9 mouse cellular contexts compared by ENCODE assay signal in the genomic region with DNA sequence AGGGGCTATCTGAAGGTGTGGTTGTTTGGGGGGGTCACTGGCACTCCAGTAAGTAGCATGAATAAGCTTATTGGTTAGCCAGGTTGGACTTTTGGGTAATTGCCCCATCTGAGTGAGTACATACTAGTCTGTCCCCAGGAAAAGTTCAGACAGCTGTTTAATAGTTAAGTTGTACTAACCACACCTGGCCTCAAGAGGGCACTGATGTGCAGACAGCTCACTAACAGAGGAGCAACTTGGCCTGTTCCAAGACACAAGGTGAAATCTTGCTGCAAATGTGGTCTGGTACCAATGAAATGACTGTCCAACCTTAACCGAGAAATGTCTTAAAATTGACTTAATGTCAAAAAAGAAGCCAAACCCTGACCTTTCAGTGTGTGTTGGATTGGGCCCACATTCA. TPM values are rescaled to one million over a fixed set of nuclear protein-coding genes. Genes with fewer than 3 reads are reported as not detected.
DNase-seq lines count a peak whose midpoint lies in the region; ATAC-seq and TF ChIP-seq lines count a peak whose summit lies in the region.
"Had no signal": no experiment of that assay in that cellular context is flagged by ENCODE, and none has a peak within 500 bp of the region (broad histone marks: within the 10 kb centered on the region; RNA-seq: fewer than 3 reads in every experiment).

No protein-coding gene starts in this region.

- no peak overlapping the region for H3K27ac ChIP-seq in lung, embryonic 14.5 days (ENCODE audit: low read depth)
- H3K27ac ChIP-seq: liver, embryonic 13.5 days had no signal

- no peaks in the 10 kb centered on the region for H3K9me3 ChIP-seq in lung, embryonic 14.5 days (ENCODE audit: low read depth, low read length)
- H3K9me3 ChIP-seq: liver, embryonic 13.5 days had no signal

- DNase-seq in cerebellum, adult 11 months: peak; percentile 28
- DNase-seq in cerebellum, postnatal 4 days (ENCODE audit: low spot score in 2 of 2): no peak
- peak; percentile 63 for DNase-seq in lung, embryonic 14.5 days
- no peak for DNase-seq in lung, adult 18-20 months
- peak; percentile 42 for DNase-seq in embryo, embryonic 10.5 days (ENCODE audit: low spot score)
- peak; percentile 13 for DNase-seq in skeletal muscle tissue, adult 2 months (ENCODE audit: low read depth, low spot score)
- DNase-seq in gastrocnemius, postnatal 14 days: no peak
- DNase-seq in left cerebral cortex, adult 11 months (ENCODE audit: low spot score): no peak
- DNase-seq: liver, embryonic 13.5 days had no signal

- H3K27me3 ChIP-seq in lung, embryonic 14.5 days (ENCODE audit: insufficient read depth, low read length): no peaks in the 10 kb centered on the region
- H3K27me3 ChIP-seq: liver, embryonic 13.5 days had no signal

- H3K9ac ChIP-seq in lung, embryonic 14.5 days: no peak overlapping the region
- H3K9ac ChIP-seq: liver, embryonic 13.5 days had no signal

- peaks cover 34% of the 10 kb centered on the region for H3K36me3 ChIP-seq in lung, embryonic 14.5 days (ENCODE audit: insufficient read depth)

- ATAC-seq in lung, embryonic 14.5 days (ENCODE audit: insufficient read depth): no peak

- 62% methylated on average over 1 of the region's 1 CpGs for WGBS in lung, embryonic 14.5 days

- peak; percentile 72 for TF ChIP-seq CTCF in lung, embryonic 14.5 days (IDR thresholded peaks at IDR 0.05; ENCODE audit: low read depth)

- H3K4me2 ChIP-seq in lung, embryonic 14.5 days: no peak overlapping the region
- H3K4me2 ChIP-seq: liver, embryonic 13.5 days had no signal

- intact Hi-C loops in gastrocnemius, postnatal 14 days (cut with DNase I; ENCODE audit: low total_unique reads): no loop called here

- H3K4me3 ChIP-seq in lung, embryonic 14.5 days (ENCODE audit: low read depth, low read length): no peak overlapping the region
- H3K4me3 ChIP-seq: liver, embryonic 13.5 days had no signal

- no peaks in the 10 kb centered on the region for H3K4me1 ChIP-seq in lung, embryonic 14.5 days (ENCODE audit: insufficient read depth)

RNA-seq across cellular contexts. Expression of a gene that starts 12.4 kb away (rescaled TPM):
- polyA plus RNA-seq in lung, embryonic 14.5 days (2014; fragmentation: Nextera tagmentation; extraction: Ambion mirVana): 16.8 and 20.5 TPM in 2 replicates
- under 1 TPM; 0.66 to 1.00 TPM for total RNA-seq in gastrocnemius, postnatal 14 days (2021)

RNA-seq across cellular contexts. Expression of a gene that starts 17.3 kb away (rescaled TPM):
- 26.4 and 27.2 TPM in 2 replicates for polyA plus RNA-seq in lung, embryonic 14.5 days (2014; fragmentation: Nextera tagmentation; extraction: Ambion mirVana)
- 1 to 10 TPM; 2.8 to 3.3 TPM for total RNA-seq in gastrocnemius, postnatal 14 days (2021)

RNA-seq across cellular contexts. Expression of a gene that starts 17.5 kb away (rescaled TPM):
- polyA plus RNA-seq in lung, embryonic 14.5 days (2014; fragmentation: Nextera tagmentation; extraction: Ambion mirVana): 52.5 and 54.7 TPM in 2 replicates
- 10 to 100 TPM; 16.9 to 22.3 TPM for total RNA-seq in gastrocnemius, postnatal 14 days (2021)

RNA-seq across cellular contexts. Expression of a gene that starts 53.6 kb away (rescaled TPM):
- polyA plus RNA-seq in lung, embryonic 14.5 days (2014; fragmentation: Nextera tagmentation; extraction: Ambion mirVana): 0.70 and 1.0 TPM in 2 replicates
- under 1 TPM; 0.07 to 0.18 TPM for total RNA-seq in gastrocnemius, postnatal 14 days (2021)

Comparison
In these comparisons a context has a peak if more than half of its experiments do, and no peak if none do; other contexts are left out.
1. DNase-seq: peak in cerebellum, adult 11 months (single experiment), lung, embryonic 14.5 days (single experiment), embryo, embryonic 10.5 days (single experiment) and skeletal muscle tissue, adult 2 months (single experiment); none in cerebellum, postnatal 4 days (0 of 2), lung, adult 18-20 months (0 of 2), gastrocnemius, postnatal 14 days (single experiment) and left cerebral cortex, adult 11 months (single experiment).